Mouse (Mus musculus) hindbrain, embryonic 10.5 days (tissue): ENCODE measurements at regions not wholly inside any gene's neighbourhood (a gene's known extent, or its start where the extent isn't known, plus 50 kb on each side); places are given as distances from the start of the nearest gene placed in this dataset.
"Not testable (repeated sequence)": the region's sequence is repeated elsewhere in the genome, so short reads cannot be mapped to it uniquely, and the experiment has no call there.

Experiments
- DNase-seq: peaks from one replicate; pipeline ENCODE4 v3.0.0-alpha.2; 2017; ENCODE audit warnings: low spot score
- H3K27ac ChIP-seq: fragments of 300-500 bp; sonication (generic); 2 replicates; pipeline ENCODE4 v1.5.1; 2016; ENCODE audit warnings: mild to moderate bottlenecking, moderate library complexity
- H3K27me3 ChIP-seq: fragments of 300-500 bp; sonication (generic); 2 replicates; pipeline ENCODE4 v1.6.1; 2016; ENCODE audit warnings: mild to moderate bottlenecking; ENCODE audit not compliant: poor library complexity, insufficient read depth, severe bottlenecking
- H3K36me3 ChIP-seq: fragments of 300-500 bp; sonication (generic); 2 replicates; pipeline ENCODE4 v1.6.1; 2016; ENCODE audit warnings: mild to moderate bottlenecking, moderate library complexity
- H3K4me1 ChIP-seq: fragments of 300-500 bp; sonication (generic); replicated peaks from 2 replicates; pipeline ENCODE4 v1.6.1; 2016; ENCODE audit warnings: mild to moderate bottlenecking
- H3K4me3 ChIP-seq: fragments of 300-500 bp; sonication (generic); 2 replicates; pipeline ENCODE4 v1.5.1; 2016; ENCODE audit warnings: mild to moderate bottlenecking, moderate library complexity
- H3K9me3 ChIP-seq: fragments of 300-500 bp; sonication (generic); 2 replicates; pipeline ENCODE4 v1.6.1; 2016; ENCODE audit warnings: mild to moderate bottlenecking, moderate library complexity
- WGBS: fragments of 180-500 bp; shearing (Covaris S2); methylation state at CpG from one replicate; pipeline ENCODE4 v1.1.7; 2016; 5-methylcytosine and 5-hydroxymethylcytosine counted together

DNA sequence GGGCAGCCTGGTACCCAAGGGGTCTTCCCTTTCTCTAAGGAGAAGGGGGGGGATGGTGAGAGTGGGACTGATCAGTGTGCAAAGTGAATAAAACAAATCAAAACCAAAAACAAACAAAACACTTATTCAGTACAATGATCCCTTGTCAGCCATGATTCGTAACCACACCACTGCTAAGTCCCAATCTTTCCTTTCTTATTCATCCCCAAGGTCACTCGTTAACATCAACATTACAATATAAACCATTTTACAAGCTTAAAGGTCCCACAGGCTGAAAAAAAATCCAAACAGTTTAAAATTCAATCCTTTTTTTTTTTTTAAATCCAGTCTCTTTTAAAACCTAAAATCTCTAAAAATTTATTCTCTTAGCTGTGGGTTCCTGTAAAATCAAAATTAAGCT, 287.1 kb upstream of the Tgfbr2 start:
- Histone ChIP-seq H3K4me3 (no peak overlapping the region), H3K27me3 (no peaks in the 10 kb centered on the region), H3K36me3 (no peaks in the 10 kb centered on the region), H3K4me1 (no peaks in the 10 kb centered on the region), H3K9me3 (no peaks in the 10 kb centered on the region), H3K27ac (no peak overlapping the region)
- WGBS = 85% methylated on average over 2 of the region's 2 CpGs
- DNase-seq = no peak

DNA sequence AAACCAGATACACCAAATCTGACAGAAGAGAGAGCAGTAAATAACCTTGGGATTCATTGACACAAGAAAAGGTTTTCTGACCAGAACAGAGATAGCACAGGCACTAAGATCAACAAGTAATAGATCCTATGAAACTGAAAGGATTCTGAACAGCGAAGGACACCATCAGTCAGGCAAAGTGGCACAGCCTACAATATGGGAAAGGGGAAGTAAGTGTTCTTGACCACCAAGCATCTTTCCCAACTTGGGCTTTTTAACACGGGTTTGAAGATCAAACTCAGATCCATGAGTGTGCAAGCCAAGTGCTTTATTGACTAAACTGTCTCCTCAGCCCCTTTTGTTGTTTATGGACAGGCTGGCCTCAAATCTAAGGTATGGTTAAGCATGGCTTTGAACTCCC, 284.9 kb upstream of the Tgfbr2 start:
- Histone ChIP-seq H3K36me3 (no peaks in the 10 kb centered on the region), H3K4me1 (0 out of 2 replicates have a peak, but pooled peaks cover 3% of the 10 kb centered on the region), H3K4me3 (no peak overlapping the region), H3K9me3 (no peaks in the 10 kb centered on the region), H3K27ac (no peak overlapping the region), H3K27me3 (no peaks in the 10 kb centered on the region)
- WGBS = 85% methylated on average over 2 of the region's 2 CpGs
- no peak for DNase-seq

DNA sequence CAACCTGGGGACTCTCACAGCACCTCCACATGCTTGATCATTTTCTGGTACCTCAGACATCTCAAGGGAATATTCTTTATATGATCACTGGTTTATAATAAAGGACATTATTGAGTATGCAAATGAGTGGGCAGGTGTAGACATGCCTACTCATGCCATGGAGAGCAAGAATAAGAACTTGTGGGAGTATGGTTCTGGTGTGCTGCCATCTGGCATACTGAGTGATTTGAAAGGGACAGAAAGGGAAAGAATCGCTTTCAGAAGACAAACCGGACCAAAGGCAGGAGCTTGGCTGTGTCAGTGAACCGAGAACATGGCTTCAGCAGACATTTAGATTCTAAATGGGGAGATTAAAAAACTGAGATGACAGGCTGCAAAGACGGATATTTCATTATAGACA, 276.9 kb upstream of the Tgfbr2 start:
- Histone ChIP-seq H3K27ac (no peak overlapping the region), H3K36me3 (no peaks in the 10 kb centered on the region), H3K27me3 (no peaks in the 10 kb centered on the region), H3K4me3 (no peak overlapping the region), H3K4me1 (0 out of 2 replicates have a peak, but pooled peaks cover 3% of the 10 kb centered on the region), H3K9me3 (no peaks in the 10 kb centered on the region)
- WGBS = 92% methylated on average over 4 of the region's 4 CpGs
- DNase-seq = no peak

DNA sequence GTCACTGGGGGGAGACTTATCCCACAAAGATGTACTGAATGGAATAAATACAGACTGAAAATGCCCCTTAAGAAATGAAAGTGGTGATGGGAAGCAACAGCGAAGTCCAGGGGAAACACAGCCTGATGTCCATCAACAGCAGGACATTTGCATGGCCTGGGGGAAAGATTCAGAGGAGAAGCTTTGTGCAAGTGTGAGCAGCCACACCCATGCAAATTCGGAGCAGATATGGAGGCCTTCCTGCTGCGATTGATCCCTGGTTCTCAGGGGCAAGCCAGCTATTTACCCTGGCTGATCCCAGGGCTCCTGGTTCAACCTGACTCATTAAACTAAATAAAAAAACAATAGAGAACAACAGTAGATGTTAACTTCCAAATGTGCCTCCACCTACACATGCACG, 275.7 kb upstream of the Tgfbr2 start:
- H3K36me3 ChIP-seq = no peaks in the 10 kb centered on the region
- 84% methylated on average over 4 of the region's 4 CpGs for WGBS
- no peaks in the 10 kb centered on the region for H3K27me3 ChIP-seq
- no peak for DNase-seq
- H3K4me1 ChIP-seq = no peaks in the 10 kb centered on the region
- H3K27ac ChIP-seq = no peak overlapping the region
- H3K9me3 ChIP-seq = 0 out of 2 replicates have a peak, but pooled peaks cover 3% of the 10 kb centered on the region
- no peak overlapping the region for H3K4me3 ChIP-seq

DNA sequence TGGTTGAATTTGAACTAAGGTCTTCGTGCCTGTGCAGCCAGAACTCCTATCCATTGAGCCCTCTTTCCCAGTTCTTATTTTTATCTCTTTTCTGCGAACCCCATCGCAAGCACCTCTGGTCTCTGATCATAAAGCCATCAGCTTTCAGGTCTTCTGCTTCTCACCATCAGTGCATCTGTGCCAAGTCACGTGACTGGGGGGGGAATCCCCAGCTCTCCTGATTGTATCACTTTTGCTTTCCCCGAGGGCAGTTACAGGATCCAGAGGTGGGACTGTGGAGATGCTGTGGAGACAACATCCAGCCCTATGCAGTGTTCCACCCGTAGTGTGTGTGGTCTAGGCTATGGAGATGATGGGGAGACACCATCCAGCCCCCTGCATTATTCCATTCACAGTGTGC, 272.6 kb upstream of the Tgfbr2 start:
- no peaks in the 10 kb centered on the region for H3K27me3 ChIP-seq
- H3K4me1 ChIP-seq = no peaks in the 10 kb centered on the region
- H3K36me3 ChIP-seq = no peaks in the 10 kb centered on the region
- 84% methylated on average over 6 of the region's 6 CpGs for WGBS
- no peak for DNase-seq
- H3K27ac ChIP-seq = no peak overlapping the region
- H3K9me3 ChIP-seq = 0 out of 2 replicates have a peak, but pooled peaks cover 3% of the 10 kb centered on the region
- no peak overlapping the region for H3K4me3 ChIP-seq

DNA sequence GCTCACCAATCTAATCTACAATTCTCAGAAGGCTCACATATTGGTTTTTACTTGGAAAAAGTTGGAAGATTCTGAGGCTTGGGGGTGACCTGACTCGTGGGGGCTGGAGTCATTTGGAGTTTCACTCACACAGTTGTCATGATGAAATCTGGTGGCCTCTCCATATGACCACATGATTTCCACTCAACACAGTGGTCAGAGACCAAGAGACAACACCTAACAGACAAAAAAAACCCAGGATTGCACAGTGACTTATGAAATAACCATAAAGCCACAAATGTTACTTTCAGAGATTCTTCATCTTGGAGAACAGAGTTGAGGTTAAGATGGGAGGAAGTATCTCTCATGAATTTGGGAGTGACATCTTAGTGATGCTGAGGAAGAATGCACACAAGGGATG, 263.4 kb upstream of the Tgfbr2 start:
- WGBS = 87% methylated on average over 1 of the region's 1 CpGs
- Histone ChIP-seq H3K36me3 (no peaks in the 10 kb centered on the region), H3K27ac (no peak overlapping the region), H3K9me3 (peaks cover 4% of the 10 kb centered on the region), H3K27me3 (no peaks in the 10 kb centered on the region), H3K4me1 (no peaks in the 10 kb centered on the region), H3K4me3 (no peak overlapping the region)
- no peak for DNase-seq

GRCm38 (mm10) chr9:116434414-116434813, 259.3 kb upstream of the Tgfbr2 start:
- H3K9me3 ChIP-seq = no peaks in the 10 kb centered on the region
- H3K27ac ChIP-seq = no peak overlapping the region
- no peaks in the 10 kb centered on the region for H3K27me3 ChIP-seq
- WGBS = 90% methylated on average over 1 of the region's 1 CpGs
- H3K4me3 ChIP-seq = no peak overlapping the region
- no peak for DNase-seq
- H3K36me3 ChIP-seq = no peaks in the 10 kb centered on the region
- no peaks in the 10 kb centered on the region for H3K4me1 ChIP-seq

- H3K9me3 ChIP-seq = no peaks in the 10 kb centered on the region
- H3K4me3 ChIP-seq = no peak overlapping the region
- H3K4me1 ChIP-seq = peaks cover 15% of the 10 kb centered on the region; the same call in 1 of the 2 replicates
- 79% methylated on average over 4 of the region's 4 CpGs for WGBS
- DNase-seq = no peak
- peak overlapping the region; percentile 77 for H3K27ac ChIP-seq
- H3K27me3 ChIP-seq = no peaks in the 10 kb centered on the region
- no peaks in the 10 kb centered on the region for H3K36me3 ChIP-seq
Measured at GRCm38 (mm10) chr9:116429061-116429460, 253.9 kb upstream of the Tgfbr2 start.

- Histone ChIP-seq H3K36me3 (no peaks in the 10 kb centered on the region), H3K27me3 (no peaks in the 10 kb centered on the region), H3K4me3 (no peak overlapping the region), H3K27ac (peak overlapping the region; percentile 77), H3K9me3 (no peaks in the 10 kb centered on the region), H3K4me1 (peaks cover 15% of the 10 kb centered on the region; the same call in 1 of the 2 replicates)
- DNase-seq = peak; percentile 50
- WGBS = 50% methylated on average over 6 of the region's 6 CpGs
Measured at GRCm38 (mm10) chr9:116428475-116428874, 253.3 kb upstream of the Tgfbr2 start.

GRCm38 (mm10) chr9:116427278-116427677, 252.1 kb upstream of the Tgfbr2 start:
- no peak for DNase-seq
- H3K9me3 ChIP-seq = no peaks in the 10 kb centered on the region
- WGBS = 50% methylated on average over 6 of the region's 6 CpGs
- no peaks in the 10 kb centered on the region for H3K27me3 ChIP-seq
- peak overlapping the region; percentile 53; the same call in 1 of the 2 replicates for H3K27ac ChIP-seq
- no peak overlapping the region for H3K4me3 ChIP-seq
- peaks cover 15% of the 10 kb centered on the region; the same call in 1 of the 2 replicates for H3K4me1 ChIP-seq
- no peaks in the 10 kb centered on the region for H3K36me3 ChIP-seq

DNA sequence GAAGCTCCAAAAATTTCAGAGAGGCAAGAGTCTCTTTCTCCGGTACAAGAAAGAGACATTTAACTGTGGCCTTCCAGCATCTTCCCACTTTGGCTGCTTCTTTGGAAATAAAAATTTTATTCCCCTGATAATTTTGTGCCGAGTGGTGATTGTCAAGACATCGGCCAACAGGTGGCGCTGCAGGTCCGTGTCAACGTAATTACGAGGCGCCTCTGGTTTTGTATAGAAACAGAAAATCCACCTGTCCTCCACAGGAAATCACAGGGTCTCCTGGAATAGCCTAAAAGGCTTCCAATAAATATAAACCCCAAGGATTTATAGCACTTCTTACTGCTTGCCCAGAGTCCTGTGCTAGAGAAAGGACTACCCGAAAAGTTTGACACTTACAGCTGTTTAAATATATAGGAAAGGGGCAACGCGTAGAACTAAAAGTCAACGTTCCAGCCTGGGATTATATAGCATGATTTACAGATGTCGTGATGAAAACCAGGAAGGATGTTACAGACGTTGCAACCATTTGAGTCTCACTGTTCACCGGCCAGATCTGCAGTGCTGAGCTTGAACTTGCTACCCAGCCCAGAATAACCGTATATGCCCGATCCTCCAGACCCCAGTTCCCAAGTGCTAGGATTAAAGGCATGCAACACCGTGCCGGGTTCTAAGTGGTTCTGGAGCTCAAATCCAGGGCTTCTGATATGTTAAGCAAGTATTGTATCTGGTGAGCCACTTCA, 251.3 kb upstream of the Tgfbr2 start:
- no peak overlapping the region for H3K27ac ChIP-seq
- peak; percentile 74 for DNase-seq
- 57% methylated on average over 19 of the region's 19 CpGs for WGBS
- no peak overlapping the region for H3K4me3 ChIP-seq
- H3K9me3 ChIP-seq = no peaks in the 10 kb centered on the region
- no peaks in the 10 kb centered on the region for H3K36me3 ChIP-seq
- no peaks in the 10 kb centered on the region for H3K27me3 ChIP-seq
- H3K4me1 ChIP-seq = peaks cover 15% of the 10 kb centered on the region; the same call in 1 of the 2 replicates

DNA sequence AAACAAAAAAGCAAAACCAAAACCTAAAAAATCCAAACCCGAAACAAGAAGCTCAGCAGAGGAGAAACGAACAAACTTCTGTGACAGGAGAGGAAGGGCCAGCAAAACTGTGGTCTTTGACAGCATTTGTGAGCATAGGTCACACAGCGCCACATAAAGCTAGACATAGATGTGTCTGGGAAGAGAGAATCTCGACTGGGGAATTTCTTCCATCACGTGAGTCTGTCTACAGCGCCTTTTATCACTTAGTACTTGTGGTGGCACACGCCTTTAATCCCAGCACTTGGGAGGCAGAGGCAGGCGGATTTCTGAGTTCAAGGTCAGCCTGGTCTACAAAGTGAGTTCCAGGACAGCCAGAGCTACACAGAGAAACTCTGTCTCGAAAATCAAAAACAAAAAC, 250.2 kb upstream of the Tgfbr2 start:
- H3K9me3 ChIP-seq, DNase-seq, H3K27me3 ChIP-seq, H3K4me3 ChIP-seq, H3K27ac ChIP-seq, H3K36me3 ChIP-seq: not testable (repeated sequence)
- H3K4me1 ChIP-seq = peaks cover 15% of the 10 kb centered on the region; the same call in 1 of the 2 replicates
- 84% methylated on average over 9 of the region's 9 CpGs for WGBS

DNA sequence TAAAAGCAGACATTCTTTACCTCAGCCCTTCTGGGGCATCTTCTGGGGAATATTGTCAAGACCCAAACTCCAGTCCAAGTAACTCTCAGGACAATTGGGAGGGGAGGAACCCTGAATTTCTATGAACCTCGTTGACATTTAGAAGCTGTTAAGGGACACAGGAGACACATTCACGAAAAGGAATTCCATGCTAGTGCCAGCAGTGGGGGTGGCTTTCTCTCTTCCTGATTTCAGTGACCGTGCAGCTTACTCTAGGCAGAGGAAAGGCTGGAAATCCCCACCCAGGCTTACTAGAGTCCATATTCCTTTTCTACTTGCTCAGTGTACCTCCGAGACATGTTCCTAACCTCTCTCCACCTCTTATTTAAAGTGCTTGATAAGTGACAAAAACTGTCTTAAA, 239.9 kb upstream of the Tgfbr2 start:
- Histone ChIP-seq H3K27ac (no peak overlapping the region), H3K4me1 (no peaks in the 10 kb centered on the region), H3K36me3 (no peaks in the 10 kb centered on the region), H3K4me3 (no peak overlapping the region), H3K27me3 (no peaks in the 10 kb centered on the region), H3K9me3 (0 out of 2 replicates have a peak, but pooled peaks cover 6% of the 10 kb centered on the region)
- 71% methylated on average over 4 of the region's 4 CpGs for WGBS
- no peak for DNase-seq
